Mouse (Mus musculus) liver, embryonic 12.5 days (tissue): ENCODE results near the gene Bicc1. TPM values are rescaled to one million over a fixed set of nuclear protein-coding genes. Genes with fewer than 3 reads are reported as not detected.

Experiments
- ATAC-seq: fragments of 200-750 bp; cut with Nextera tagmentation; 2 replicates; pipeline ENCODE4 v1.8.0; 2017; ENCODE audit warnings: moderate number of reproducible peaks, mild to moderate bottlenecking, moderate library complexity
- H3K27ac ChIP-seq: fragments of 300-500 bp; sonication (generic); 2 replicates; pipeline ENCODE4 v1.5.1; 2016; ENCODE audit warnings: mild to moderate bottlenecking
- H3K27me3 ChIP-seq: fragments of 300-500 bp; sonication (generic); replicated peaks from 2 replicates; pipeline ENCODE4 v1.6.1; 2016; ENCODE audit warnings: mild to moderate bottlenecking, moderate library complexity
- H3K36me3 ChIP-seq: fragments of 300-500 bp; sonication (generic); 2 replicates; pipeline ENCODE4 v1.6.1; 2016; ENCODE audit warnings: mild to moderate bottlenecking, moderate library complexity
- H3K4me1 ChIP-seq: fragments of 300-500 bp; sonication (generic); 2 replicates; pipeline ENCODE4 v1.6.1; 2016
- H3K4me2 ChIP-seq: fragments of 300-500 bp; sonication (generic); 2 replicates; pipeline ENCODE4 v1.6.1; 2016; ENCODE audit warnings: mild to moderate bottlenecking, moderate library complexity
- H3K4me3 ChIP-seq: fragments of 300-500 bp; sonication (generic); 2 replicates; pipeline ENCODE4 v1.5.1; 2016; ENCODE audit warnings: mild to moderate bottlenecking, moderate library complexity
- H3K9ac ChIP-seq: fragments of 300-500 bp; sonication (generic); 2 replicates; pipeline ENCODE4 v1.6.1; 2016; ENCODE audit warnings: mild to moderate bottlenecking, moderate library complexity
- H3K9me3 ChIP-seq: fragments of 300-500 bp; sonication (generic); replicated peaks from 2 replicates; pipeline ENCODE4 v1.6.1; 2016; ENCODE audit warnings: mild to moderate bottlenecking, moderate library complexity
- WGBS: fragments of 180-500 bp; shearing (Covaris S2); methylation state at CpG from one replicate; pipeline ENCODE4 v1.1.7; 2016; ENCODE audit not compliant: insufficient replicate concordance; 5-methylcytosine and 5-hydroxymethylcytosine counted together
- polyA plus RNA-seq: library from polyadenylated mRNA; unstranded; fragments of >200 nt; fragmentation: Nextera tagmentation; extraction: Ambion mirVana; gene quantifications from 2 replicates; pipeline ENCODE4 v1.2.1, GENCODE M21; 2016

Gene Bicc1
- polyA plus RNA-seq, 1 experiment from 2014 or later, result 4.9 TPM

- ATAC-seq, result no peak
- 64% methylated on average over 10 of the region's 10 CpGs for WGBS
- H3K27ac ChIP-seq, result no peak overlapping the region
These were observed 45.1 kb downstream of the Bicc1 start for GRCm38 (mm10) chr10:71114260-71114920.

DNA sequence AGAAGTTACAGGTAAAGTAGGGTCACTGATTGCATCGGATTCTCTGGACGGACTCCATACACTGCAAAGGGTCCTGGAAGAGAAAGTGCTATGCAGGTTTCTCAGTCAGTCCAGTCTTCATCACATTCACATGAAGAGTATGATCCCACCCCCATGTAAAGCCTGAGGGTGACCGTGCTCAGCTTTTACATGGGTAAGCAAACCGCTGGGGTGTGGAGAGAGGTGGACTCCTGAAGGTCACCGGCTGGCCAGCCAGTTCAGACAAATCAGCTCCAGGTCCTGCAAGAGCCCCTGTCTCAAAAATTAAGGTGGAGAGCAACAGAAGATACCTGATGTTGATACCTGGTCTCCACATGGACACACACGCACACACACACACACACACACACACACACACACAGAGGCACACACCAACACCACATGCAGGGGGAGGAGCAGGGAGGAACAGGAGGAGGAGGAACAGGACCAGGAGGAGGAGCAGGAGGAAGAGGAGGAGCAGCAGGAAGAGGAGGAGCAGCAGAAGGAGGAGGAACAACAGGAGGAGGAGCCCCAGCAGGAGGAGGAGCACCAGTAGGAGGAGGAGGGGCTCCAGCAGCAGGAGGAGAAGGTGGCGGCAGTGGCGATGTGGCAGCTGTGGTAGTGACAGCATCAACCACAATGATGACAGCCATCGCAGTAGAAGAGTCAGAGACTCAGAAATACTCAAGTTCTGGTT is 52.9 kb downstream of the Bicc1 start:
- Histone ChIP-seq H3K27ac (no peak overlapping the region), H3K4me2 (no peak overlapping the region), H3K9ac (no peak overlapping the region), H3K27me3 (no peaks in the 10 kb centered on the region), H3K4me3 (no peak overlapping the region), H3K4me1 (no peaks in the 10 kb centered on the region; the same call in 1 of the 2 replicates), H3K9me3 (0 out of 2 replicates have a peak, but pooled peaks cover 13% of the 10 kb centered on the region), H3K36me3 (no peaks in the 10 kb centered on the region)
- WGBS, result 76% methylated on average over 9 of the region's 9 CpGs
- ATAC-seq, result no peak

More at GRCm38 (mm10) chr10:71114260-71114920, 45.1 kb downstream of the Bicc1 start:
- H3K9ac ChIP-seq, result no peak overlapping the region
- H3K9me3 ChIP-seq, result 0 out of 2 replicates have a peak, but pooled peaks cover 3% of the 10 kb centered on the region
- H3K36me3 ChIP-seq, result no peaks in the 10 kb centered on the region
- H3K27me3 ChIP-seq, result no peaks in the 10 kb centered on the region
- no peaks in the 10 kb centered on the region for H3K4me1 ChIP-seq
- H3K4me2 ChIP-seq, result no peak overlapping the region
- no peak overlapping the region for H3K4me3 ChIP-seq

GRCm38 (mm10) chr10:71104791-71105190 is 54.7 kb downstream of the Bicc1 start:
- ATAC-seq, result no peak
- no peaks in the 10 kb centered on the region for H3K36me3 ChIP-seq
- H3K4me1 ChIP-seq, result no peaks in the 10 kb centered on the region; the same call in 1 of the 2 replicates
- no peaks in the 10 kb centered on the region for H3K27me3 ChIP-seq
- 56% methylated on average over 6 of the region's 6 CpGs for WGBS
- H3K27ac ChIP-seq, result no peak overlapping the region
- H3K9me3 ChIP-seq, result 0 out of 2 replicates have a peak, but pooled peaks cover 14% of the 10 kb centered on the region
- no peak overlapping the region for H3K4me3 ChIP-seq
- H3K4me2 ChIP-seq, result no peak overlapping the region
- H3K9ac ChIP-seq, result no peak overlapping the region

DNA sequence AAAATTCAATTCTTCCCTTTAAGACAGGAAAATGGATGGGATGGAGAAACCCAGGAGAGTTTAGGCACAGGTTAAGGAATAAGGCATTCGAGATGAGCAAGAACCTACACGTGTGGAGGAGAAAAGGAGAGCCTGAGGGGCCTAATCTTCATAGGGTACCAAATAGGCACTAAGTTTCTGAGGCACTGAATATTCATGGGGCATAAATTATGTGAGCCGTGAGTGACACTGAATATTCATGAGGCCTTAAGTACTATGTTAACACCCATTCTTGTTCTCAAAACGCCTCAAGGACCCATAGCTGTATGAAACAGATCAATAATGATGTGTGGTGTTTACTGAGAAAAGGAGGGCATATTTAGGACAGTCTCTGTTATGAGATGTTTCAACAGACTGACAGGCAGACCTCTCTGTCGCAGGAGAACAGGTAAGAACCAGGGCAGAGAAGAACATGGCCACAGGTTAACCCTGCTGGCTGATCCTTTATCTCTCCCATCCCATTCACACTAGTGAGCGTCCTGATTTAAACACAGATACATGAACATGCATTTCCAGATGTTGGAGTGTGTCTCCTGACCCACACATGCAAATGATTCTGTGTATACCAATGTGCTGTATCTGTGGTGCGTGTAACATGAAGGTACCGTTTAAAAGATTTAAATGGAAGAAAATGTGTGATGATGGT is 58.5 kb downstream of the Bicc1 start:
- H3K27ac ChIP-seq, result no peak overlapping the region
- no peak overlapping the region for H3K4me3 ChIP-seq
- WGBS, result 67% methylated on average over 8 of the region's 8 CpGs
- no peak for ATAC-seq
- H3K4me1 ChIP-seq, result no peaks in the 10 kb centered on the region; the same call in 1 of the 2 replicates
- H3K9me3 ChIP-seq, result 0 out of 2 replicates have a peak, but pooled peaks cover 10% of the 10 kb centered on the region
- H3K27me3 ChIP-seq, result no peaks in the 10 kb centered on the region
- H3K9ac ChIP-seq, result no peak overlapping the region
- H3K36me3 ChIP-seq, result no peaks in the 10 kb centered on the region
- H3K4me2 ChIP-seq, result no peak overlapping the region

DNA sequence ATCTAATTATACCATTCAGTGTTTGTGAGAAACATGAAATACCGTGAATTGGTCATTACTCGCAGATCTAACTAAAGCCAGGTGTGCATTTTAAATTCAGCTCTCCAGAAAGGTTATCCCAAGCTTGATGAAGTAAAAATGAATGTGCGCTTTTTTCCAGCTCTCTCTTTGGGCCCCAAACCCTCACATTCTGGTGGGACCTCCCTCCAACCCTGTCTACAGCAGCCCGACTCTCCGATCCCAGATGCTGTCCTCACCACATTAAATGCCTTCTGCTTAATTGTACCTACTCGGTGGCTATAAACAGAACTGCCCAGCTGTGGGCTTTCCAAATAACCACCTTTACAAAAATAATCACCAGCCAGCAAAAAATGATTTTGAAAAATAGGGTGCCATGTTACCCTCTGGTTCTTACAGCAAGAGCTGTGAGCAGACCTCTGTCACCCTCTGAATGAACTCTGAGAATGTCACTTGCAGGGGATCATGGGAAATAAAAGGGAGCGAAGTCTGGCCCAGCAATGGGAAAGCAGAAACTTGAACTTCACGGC is 64.7 kb downstream of the Bicc1 start:
- H3K9me3 ChIP-seq, result no peaks in the 10 kb centered on the region
- H3K4me3 ChIP-seq, result no peak overlapping the region
- no peak overlapping the region for H3K4me2 ChIP-seq
- no peaks in the 10 kb centered on the region for H3K36me3 ChIP-seq
- H3K27me3 ChIP-seq, result no peaks in the 10 kb centered on the region
- no peak overlapping the region for H3K9ac ChIP-seq
- H3K4me1 ChIP-seq, result no peaks in the 10 kb centered on the region
- no peak overlapping the region for H3K27ac ChIP-seq
- WGBS, result 77% methylated on average over 8 of the region's 8 CpGs
- no peak for ATAC-seq

DNA sequence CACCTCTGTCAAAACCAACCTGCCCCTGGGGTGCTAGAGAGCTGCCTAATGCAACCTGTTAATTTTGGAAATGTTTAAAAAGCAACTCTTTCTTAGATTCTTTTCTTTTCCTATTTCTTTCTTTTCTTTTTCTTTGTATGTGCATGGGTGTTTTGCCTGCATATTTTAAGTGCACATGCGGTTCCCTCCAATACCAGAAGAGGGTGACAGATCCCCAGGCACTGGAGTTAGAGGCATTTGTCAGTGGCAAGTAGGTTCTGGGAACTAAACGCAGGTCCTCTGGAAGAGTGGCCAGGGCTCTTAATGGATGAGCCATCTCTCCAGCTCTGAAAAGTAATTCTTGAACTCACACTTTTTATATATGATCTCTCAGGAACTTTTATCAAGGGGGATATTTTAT is 66.2 kb downstream of the Bicc1 start:
- H3K27me3 ChIP-seq, result no peaks in the 10 kb centered on the region
- no peaks in the 10 kb centered on the region for H3K4me1 ChIP-seq
- no peak for ATAC-seq
- H3K9me3 ChIP-seq, result no peaks in the 10 kb centered on the region
- whole genome bisulfite sequencing, result 55% methylated on average over 2 of the region's 2 CpGs
- no peak overlapping the region for H3K4me2 ChIP-seq
- no peak overlapping the region for H3K4me3 ChIP-seq
- H3K9ac ChIP-seq, result no peak overlapping the region
- H3K27ac ChIP-seq, result no peak overlapping the region
- H3K36me3 ChIP-seq, result no peaks in the 10 kb centered on the region

- no peak for ATAC-seq
- H3K9me3 ChIP-seq, result no peaks in the 10 kb centered on the region
- no peak overlapping the region for H3K4me2 ChIP-seq
- H3K9ac ChIP-seq, result no peak overlapping the region
- H3K36me3 ChIP-seq, result no peaks in the 10 kb centered on the region
- WGBS, result 56% methylated on average over 4 of the region's 4 CpGs
- H3K27ac ChIP-seq, result no peak overlapping the region
- H3K27me3 ChIP-seq, result no peaks in the 10 kb centered on the region
- no peaks in the 10 kb centered on the region for H3K4me1 ChIP-seq
- no peak overlapping the region for H3K4me3 ChIP-seq
These were observed 72.2 kb downstream of the Bicc1 start for GRCm38 (mm10) chr10:71087359-71087716.

DNA sequence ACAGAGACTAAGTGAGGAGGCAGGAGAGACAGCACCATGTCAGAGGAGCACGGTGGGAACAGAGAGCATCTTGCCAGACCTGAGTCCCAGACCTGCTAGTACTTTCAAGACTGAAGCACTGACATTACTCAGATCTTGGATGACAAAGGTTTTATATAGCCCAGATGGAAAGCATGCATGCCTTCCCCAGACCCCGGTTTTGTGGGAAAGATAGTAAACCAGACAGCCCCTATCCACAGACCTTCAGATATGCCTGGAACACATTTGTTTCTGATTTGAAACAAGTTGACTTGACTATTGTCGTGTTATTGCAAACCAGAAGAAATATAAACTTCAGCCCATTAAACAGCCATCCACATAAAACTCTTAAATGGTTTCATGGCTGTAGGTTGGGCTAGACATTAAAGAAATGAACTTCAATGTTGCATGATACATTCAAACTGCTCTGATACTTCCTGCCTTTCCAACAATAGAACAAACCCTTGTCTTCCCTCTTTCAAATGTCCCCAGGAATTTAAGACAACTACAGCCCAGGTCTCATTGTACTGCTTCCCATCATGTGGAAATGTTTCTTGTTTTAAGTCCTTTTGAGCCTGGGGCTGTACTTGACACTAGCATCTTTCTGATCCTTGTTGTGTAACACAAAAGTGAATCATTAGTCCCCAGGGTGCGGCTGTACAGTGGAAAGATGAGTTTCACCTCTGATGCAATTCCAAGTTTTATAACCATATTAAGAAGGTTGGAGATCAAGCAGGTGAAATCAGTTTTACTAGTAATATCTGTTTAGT is 72.7 kb downstream of the Bicc1 start:
- Histone ChIP-seq H3K36me3 (no peaks in the 10 kb centered on the region), H3K9me3 (no peaks in the 10 kb centered on the region), H3K27ac (no peak overlapping the region), H3K9ac (no peak overlapping the region), H3K4me3 (no peak overlapping the region), H3K4me1 (no peaks in the 10 kb centered on the region), H3K27me3 (no peaks in the 10 kb centered on the region), H3K4me2 (no peak overlapping the region)
- no peak for ATAC-seq
- 48% methylated on average over 4 of the region's 4 CpGs for WGBS

DNA sequence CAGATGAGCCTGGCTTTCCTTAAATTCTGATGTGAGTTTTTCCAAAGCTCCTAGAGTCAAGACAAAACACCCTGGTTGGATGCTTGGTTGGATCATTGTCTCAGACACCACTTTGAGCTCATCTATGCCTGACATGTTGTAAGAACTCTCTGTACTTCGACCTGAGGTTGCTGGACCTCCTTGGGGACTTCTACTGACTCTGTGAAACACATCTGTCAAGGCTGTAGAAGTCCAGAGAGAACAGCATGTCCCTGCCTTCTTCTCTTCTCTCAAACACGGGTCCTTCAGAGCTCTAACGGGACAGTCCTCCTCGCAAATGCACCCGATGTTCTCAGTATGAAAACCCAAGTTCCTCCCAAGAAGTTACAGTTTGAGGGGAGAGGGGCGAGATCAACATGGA is 76.5 kb downstream of the Bicc1 start:
- H3K4me3 ChIP-seq, result no peak overlapping the region
- H3K9me3 ChIP-seq, result no peaks in the 10 kb centered on the region
- H3K27me3 ChIP-seq, result no peaks in the 10 kb centered on the region
- no peak overlapping the region for H3K9ac ChIP-seq
- H3K4me1 ChIP-seq, result no peaks in the 10 kb centered on the region
- H3K36me3 ChIP-seq, result no peaks in the 10 kb centered on the region
- no peak overlapping the region for H3K4me2 ChIP-seq
- H3K27ac ChIP-seq, result no peak overlapping the region
- WGBS, result 75% methylated on average over 6 of the region's 6 CpGs
- no peak for ATAC-seq

GRCm38 (mm10) chr10:71078856-71079255 is 80.6 kb downstream of the Bicc1 start:
- H3K27ac ChIP-seq, result no peak overlapping the region
- H3K27me3 ChIP-seq, result no peaks in the 10 kb centered on the region
- H3K9ac ChIP-seq, result no peak overlapping the region
- 64% methylated on average over 5 of the region's 5 CpGs for WGBS
- H3K4me2 ChIP-seq, result no peak overlapping the region
- H3K4me1 ChIP-seq, result no peaks in the 10 kb centered on the region
- no peak for ATAC-seq
- H3K9me3 ChIP-seq, result no peaks in the 10 kb centered on the region
- no peak overlapping the region for H3K4me3 ChIP-seq
- no peaks in the 10 kb centered on the region for H3K36me3 ChIP-seq

GRCm38 (mm10) chr10:71065009-71065408 is 94.5 kb downstream of the Bicc1 start:
- H3K4me1 ChIP-seq, result no peaks in the 10 kb centered on the region
- H3K9me3 ChIP-seq, result 0 out of 2 replicates have a peak, but pooled peaks cover 5% of the 10 kb centered on the region
- no peaks in the 10 kb centered on the region for H3K27me3 ChIP-seq
- no peak overlapping the region for H3K4me2 ChIP-seq
- no peak overlapping the region for H3K9ac ChIP-seq
- H3K36me3 ChIP-seq, result no peaks in the 10 kb centered on the region
- H3K27ac ChIP-seq, result no peak overlapping the region
- WGBS, result 53% methylated on average over 4 of the region's 4 CpGs
- no peak for ATAC-seq
- no peak overlapping the region for H3K4me3 ChIP-seq
